Mouse (Mus musculus): ENCODE measurements at regions not wholly inside any gene's neighbourhood (a gene's known extent, or its start where the extent isn't known, plus 50 kb on each side); places are given as distances from the start of the nearest gene placed in this dataset.

GRCm38 (mm10) chr3:62860731-62861130 is 255.8 kb upstream of the Gpr149 start:
- no peaks in the 10 kb centered on the region for H3K4me1 ChIP-seq (ENCODE audit: control insufficient read depth, insufficient read depth, low read depth, low read length)
- no peaks in the 10 kb centered on the region for H3K9me3 ChIP-seq (ENCODE audit: control insufficient read depth, low read length)
- H3K4me3 ChIP-seq (ENCODE audit: low read length) = no peak overlapping the region
- H3K9ac ChIP-seq (ENCODE audit: low read depth, low read length) = no peak overlapping the region
- ATAC-seq = no peak
- no peaks in the 10 kb centered on the region for H3K27me3 ChIP-seq (replicated peaks; ENCODE audit: control insufficient read depth, insufficient read depth, low read length)
- no peak overlapping the region for H3K4me2 ChIP-seq (ENCODE audit: low read length)
- no peaks in the 10 kb centered on the region for H3K36me3 ChIP-seq (ENCODE audit: control insufficient read depth, insufficient read depth, low read length)
- 24% methylated on average over 3 of the region's 3 CpGs for WGBS
- no peak overlapping the region for H3K27ac ChIP-seq (ENCODE audit: low read depth, low read length)

- H3K9me3 ChIP-seq (ENCODE audit: control insufficient read depth, low read length) = no peaks in the 10 kb centered on the region
- 58% methylated on average over 10 of the region's 10 CpGs for WGBS
- H3K9ac ChIP-seq (ENCODE audit: low read depth, low read length) = no peak overlapping the region
- no peaks in the 10 kb centered on the region for H3K27me3 ChIP-seq (replicated peaks; ENCODE audit: control insufficient read depth, insufficient read depth, low read length)
- ATAC-seq = no peak; the same call in 1 of the 2 replicates
- H3K4me1 ChIP-seq (ENCODE audit: control insufficient read depth, insufficient read depth, low read depth, low read length) = no peaks in the 10 kb centered on the region
- no peak overlapping the region for H3K4me2 ChIP-seq (ENCODE audit: low read length)
- H3K36me3 ChIP-seq (ENCODE audit: control insufficient read depth, insufficient read depth, low read length) = no peaks in the 10 kb centered on the region
- no peak overlapping the region for H3K27ac ChIP-seq (ENCODE audit: low read depth, low read length)
- H3K4me3 ChIP-seq (ENCODE audit: low read length) = no peak overlapping the region
Measured at GRCm38 (mm10) chr3:62835695-62836476, 230.9 kb upstream of the Gpr149 start.

- Histone ChIP-seq H3K27me3 (replicated peaks; ENCODE audit: control insufficient read depth, insufficient read depth, low read length) (no peaks in the 10 kb centered on the region), H3K4me3 (ENCODE audit: low read length) (no peak overlapping the region), H3K9ac (ENCODE audit: low read depth, low read length) (no peak overlapping the region), H3K4me1 (ENCODE audit: control insufficient read depth, insufficient read depth, low read depth, low read length) (no peaks in the 10 kb centered on the region), H3K36me3 (ENCODE audit: control insufficient read depth, insufficient read depth, low read length) (no peaks in the 10 kb centered on the region), H3K27ac (ENCODE audit: low read depth, low read length) (no peak overlapping the region), H3K9me3 (ENCODE audit: control insufficient read depth, low read length) (no peaks in the 10 kb centered on the region), H3K4me2 (ENCODE audit: low read length) (no peak overlapping the region)
- ATAC-seq = no peak
- WGBS = 88% methylated on average over 3 of the region's 3 CpGs
Measured at GRCm38 (mm10) chr3:62823892-62824291, 219.0 kb upstream of the Gpr149 start.

DNA sequence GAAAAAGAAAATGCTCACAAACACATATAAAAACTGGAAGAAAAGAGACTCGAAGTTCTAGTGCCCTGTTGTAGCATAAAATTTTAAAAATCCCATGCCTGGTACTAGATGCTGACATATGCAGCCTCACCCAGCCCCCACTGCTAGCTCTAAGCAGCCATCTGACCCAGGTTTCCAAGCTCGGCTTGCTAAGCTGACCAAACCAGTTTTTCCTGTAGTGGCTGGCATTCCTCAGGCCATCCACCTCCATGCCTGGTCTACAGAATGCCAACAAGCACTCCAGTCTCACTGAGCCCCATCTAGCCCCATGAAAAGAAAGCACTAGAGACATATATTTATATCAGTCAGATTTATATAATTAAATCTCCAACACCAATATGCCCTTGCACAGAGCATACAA is 196.1 kb upstream of the Gpr149 start:
- Histone ChIP-seq H3K4me2 (ENCODE audit: low read length) (no peak overlapping the region), H3K4me3 (ENCODE audit: low read length) (no peak overlapping the region), H3K27ac (ENCODE audit: low read depth, low read length) (no peak overlapping the region), H3K36me3 (ENCODE audit: control insufficient read depth, insufficient read depth, low read length) (no peaks in the 10 kb centered on the region), H3K9ac (ENCODE audit: low read depth, low read length) (no peak overlapping the region), H3K9me3 (ENCODE audit: control insufficient read depth, low read length) (no peaks in the 10 kb centered on the region), H3K4me1 (ENCODE audit: control insufficient read depth, insufficient read depth, low read depth, low read length) (no peaks in the 10 kb centered on the region), H3K27me3 (replicated peaks; ENCODE audit: control insufficient read depth, insufficient read depth, low read length) (no peaks in the 10 kb centered on the region)
- 47% methylated on average over 2 of the region's 2 CpGs for WGBS
- no peak for ATAC-seq

- H3K36me3 ChIP-seq (ENCODE audit: control insufficient read depth, insufficient read depth, low read length) = no peaks in the 10 kb centered on the region
- WGBS = 9% methylated on average over 2 of the region's 2 CpGs
- H3K4me2 ChIP-seq (ENCODE audit: low read length) = no peak overlapping the region
- H3K4me1 ChIP-seq (ENCODE audit: control insufficient read depth, insufficient read depth, low read depth, low read length) = no peaks in the 10 kb centered on the region
- H3K9me3 ChIP-seq (ENCODE audit: control insufficient read depth, low read length) = no peaks in the 10 kb centered on the region
- no peak; the same call in 1 of the 2 replicates for ATAC-seq
- no peak overlapping the region for H3K27ac ChIP-seq (ENCODE audit: low read depth, low read length)
- no peaks in the 10 kb centered on the region for H3K27me3 ChIP-seq (replicated peaks; ENCODE audit: control insufficient read depth, insufficient read depth, low read length)
- H3K4me3 ChIP-seq (ENCODE audit: low read length) = no peak overlapping the region
- H3K9ac ChIP-seq (ENCODE audit: low read depth, low read length) = no peak overlapping the region
Measured at GRCm38 (mm10) chr3:62786233-62786632, 181.3 kb upstream of the Gpr149 start.
